Mouse (Mus musculus) right cerebral cortex, postnatal 10 days (tissue): ENCODE results near the gene Olfr980.
"Not testable (repeated sequence)": the region's sequence is repeated elsewhere in the genome, so short reads cannot be mapped to it uniquely, and the experiment has no call there.

Experiments
- DNase-seq, 2 experiments: peaks; one replicate each; pipeline ENCODE4 v3.0.0; 2021; ENCODE audit warnings: low spot score in 2 of 2

Olfr980 gene

GRCm38 (mm10) chr9:40009482-40009881 lies at the start of gene Olfr980:
Gene Olfr980, minus strand, starts transcription at chr9:40009582.
- no peak for DNase-seq

GRCm38 (mm10) chr9:40050138-40050537 lies 40.8 kb upstream of the Olfr980 start:
- DNase-seq, result no peak

GRCm38 (mm10) chr9:40021164-40021563 lies 11.8 kb upstream of the Olfr980 start, which contains the start of gene Olfr981:
Gene Olfr981, plus strand, starts transcription at chr9:40021464.
- no peak for DNase-seq

- no peak for DNase-seq
These were observed 6.0 kb downstream of the Olfr980 start, which contains the start of gene Olfr979 for GRCm38 (mm10) chr9:40003365-40003764. Gene Olfr979, minus strand, starts transcription at chr9:40003465.

- DNase-seq, result no peak
These were observed 17.6 kb downstream of the Olfr980 start, which contains the start of gene Olfr978 for GRCm38 (mm10) chr9:39991813-39992212. Gene Olfr978, plus strand, starts transcription at chr9:39992113.

- not testable (repeated sequence) for DNase-seq
These were observed 32.7 kb downstream of the Olfr980 start for GRCm38 (mm10) chr9:39976581-39977145.

- DNase-seq, result not testable (repeated sequence)
These were observed 48.3 kb downstream of the Olfr980 start, which contains the start of gene Olfr976 for GRCm38 (mm10) chr9:39961033-39961432. Gene Olfr976, minus strand, starts transcription at chr9:39961133.
